Mouse (Mus musculus) liver, adult 2 months (tissue): ENCODE data around the gene Dock9.

Experiments
- CTCF ChIP-seq: fragments of 200-500 bp; IDR thresholded peaks from 2 replicates; pipeline ENCODE4 v1.5.1; 2011; ENCODE audit warnings: low read depth, low read length, control low read depth
- POLR2A ChIP-seq: fragments of 200-500 bp; IDR thresholded peaks from 2 replicates; pipeline ENCODE4 v1.6.1; 2011; ENCODE audit warnings: low read length, control low read depth; ENCODE audit not compliant: insufficient read depth; ENCODE audit errors: extremely low read depth

DNA sequence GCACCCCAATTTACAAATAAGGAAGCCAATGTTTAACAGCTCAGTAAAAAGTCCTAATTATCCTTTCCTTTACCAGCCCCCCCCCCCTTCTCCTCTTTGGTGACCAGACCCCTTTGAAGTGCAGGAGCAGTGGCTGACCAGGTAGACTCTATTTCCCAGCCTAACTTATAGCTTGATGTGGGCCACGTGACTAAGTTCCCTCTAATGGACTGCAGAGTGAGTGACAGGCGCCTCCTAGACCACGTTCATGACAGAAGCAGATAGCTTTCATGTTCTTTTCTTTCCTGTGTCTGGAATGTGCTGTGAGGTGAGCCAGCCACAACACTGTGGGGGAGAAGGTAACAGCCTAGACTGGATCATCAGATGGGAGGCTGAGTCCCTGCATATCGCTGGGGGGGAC lies 186.1 kb downstream of the Dock9 start:
- TF ChIP-seq CTCF: no peak
- no peak for TF ChIP-seq POLR2A
